In genomic region chr13:38992529-38992928, GRCm38 (mm10) we compare ENCODE assay signal across 8 mouse cellular contexts. TPM values are rescaled to one million over a fixed set of nuclear protein-coding genes. Genes with fewer than 3 reads are reported as not detected.
DNase-seq lines count a peak whose midpoint lies in the region; ATAC-seq lines count a peak whose summit lies in the region.

No protein-coding gene starts in this region.

- H3K27ac ChIP-seq in midbrain, embryonic 10.5 days (replicated peaks) = no peak overlapping the region
- H3K27ac ChIP-seq in midbrain, embryonic 13.5 days = no peak overlapping the region

- H3K4me3 ChIP-seq in midbrain, embryonic 10.5 days = no peak overlapping the region
- no peak overlapping the region for H3K4me3 ChIP-seq in midbrain, embryonic 13.5 days (replicated peaks)

- no peaks in the 10 kb centered on the region for H3K36me3 ChIP-seq in midbrain, embryonic 10.5 days
- no peaks in the 10 kb centered on the region for H3K36me3 ChIP-seq in midbrain, embryonic 13.5 days

- H3K9me3 ChIP-seq in midbrain, embryonic 10.5 days (replicated peaks) = no peaks in the 10 kb centered on the region
- H3K9me3 ChIP-seq in midbrain, embryonic 13.5 days = no peaks in the 10 kb centered on the region

- H3K4me1 ChIP-seq in midbrain, embryonic 10.5 days = no peaks in the 10 kb centered on the region
- H3K4me1 ChIP-seq in midbrain, embryonic 13.5 days (replicated peaks) = no peaks in the 10 kb centered on the region

- 36% methylated on average over 5 of the region's 5 CpGs for WGBS in midbrain, embryonic 10.5 days
- 35% methylated on average over 5 of the region's 5 CpGs for WGBS in midbrain, embryonic 13.5 days

- no peaks in the 10 kb centered on the region for H3K27me3 ChIP-seq in midbrain, embryonic 10.5 days (ENCODE audit: low read depth, poor library complexity, severe bottlenecking)
- H3K27me3 ChIP-seq in midbrain, embryonic 13.5 days = no peaks in the 10 kb centered on the region

- no peak for ATAC-seq in midbrain, embryonic 13.5 days

- peak; percentile 22 for DNase-seq in adrenal gland, adult 2 months
- DNase-seq in adrenal gland, adult 8-10 months = no peak
- peak; percentile 20 for DNase-seq in midbrain, embryonic 10.5 days (ENCODE audit: low spot score)
- peak; percentile 65 for DNase-seq in embryo, embryonic 11 days
- peak; percentile 37 for DNase-seq in kidney, postnatal 14 days
- DNase-seq in lung, postnatal 10 days = peak; percentile 49
- no peak for DNase-seq in urinary bladder, postnatal 25 days (ENCODE audit: low spot score)

- H3K4me2 ChIP-seq in midbrain, embryonic 13.5 days (replicated peaks) = no peak overlapping the region

- no peak overlapping the region for H3K9ac ChIP-seq in midbrain, embryonic 13.5 days (replicated peaks)

RNA-seq across cellular contexts. Expression of gene Slc35b3, which starts 31.9 kb away (rescaled TPM):
- total RNA-seq in adrenal gland, adult 2 months (2021) = 10 to 100 TPM; 18.4 to 19.2 TPM
- polyA plus RNA-seq in adrenal gland, adult 2 months (2012; rRNA removed) = 4.7 and 6.2 TPM in 2 replicates
- 10 to 100 TPM; 19.5 to 30.8 (median 25.3) TPM for total RNA-seq in adrenal gland, adult 8-10 months (2022)
- 23.7 and 26.7 TPM in 2 replicates for polyA plus RNA-seq in midbrain, embryonic 10.5 days (2016; fragmentation: Nextera tagmentation; extraction: Ambion mirVana)
- polyA plus RNA-seq in midbrain, embryonic 13.5 days (2015; fragmentation: Nextera tagmentation; extraction: Ambion mirVana) = 31.8 and 32.1 TPM in 2 replicates

Comparison
In these comparisons a context has a peak if more than half of its experiments do, and no peak if none do; other contexts are left out.
1. DNase-seq: peak in adrenal gland, adult 2 months (single experiment), midbrain, embryonic 10.5 days (single experiment), embryo, embryonic 11 days (single experiment), kidney, postnatal 14 days (single experiment) and lung, postnatal 10 days (single experiment); none in adrenal gland, adult 8-10 months (single experiment) and urinary bladder, postnatal 25 days (single experiment).